Mouse (Mus musculus): ENCODE results near the gene Gm21915. TPM values are rescaled to one million over a fixed set of nuclear protein-coding genes. Genes with fewer than 3 reads are reported as not detected.
A peak's percentile ranks its signal among the peaks of the same experiment; 100 is the strongest.

The Gm21915 gene
- polyA plus RNA-seq, 1 experiment from 2014 or later, result not detected

GRCm38 (mm10) chr9:40671323-40671930 lies 1.0 kb downstream of the Gm21915 start:
- H3K4me2 ChIP-seq, result no peak overlapping the region
- H3K36me3 ChIP-seq, result no peaks in the 10 kb centered on the region
- no peak overlapping the region for H3K9ac ChIP-seq
- H3K4me1 ChIP-seq, result peaks cover 27% of the 10 kb centered on the region
- H3K27ac ChIP-seq (replicated peaks), result no peak overlapping the region
- H3K4me3 ChIP-seq, result no peak overlapping the region
- ATAC-seq (ENCODE audit: extremely low read depth, insufficient number of reproducible peaks, low FRiP score, low TSS enrichment), result no peak
- H3K9me3 ChIP-seq, result no peaks in the 10 kb centered on the region
- no peaks in the 10 kb centered on the region for H3K27me3 ChIP-seq (replicated peaks)
- WGBS, result 37% methylated on average over 4 of the region's 4 CpGs

GRCm38 (mm10) chr9:40675203-40675958 lies 5.0 kb downstream of the Gm21915 start:
- WGBS, result 49% methylated on average over 12 of the region's 12 CpGs
- H3K27ac ChIP-seq (replicated peaks), result peak overlapping the region; percentile 48
- no peaks in the 10 kb centered on the region for H3K9me3 ChIP-seq
- H3K27me3 ChIP-seq (replicated peaks), result no peaks in the 10 kb centered on the region
- peaks cover 27% of the 10 kb centered on the region for H3K4me1 ChIP-seq
- peak overlapping the region; percentile 8 for H3K4me2 ChIP-seq
- ATAC-seq (ENCODE audit: extremely low read depth, insufficient number of reproducible peaks, low FRiP score, low TSS enrichment), result 0 out of 2 replicates have a peak, but pooled peaks have one; percentile 42
- no peak overlapping the region for H3K9ac ChIP-seq
- no peaks in the 10 kb centered on the region for H3K36me3 ChIP-seq
- no peak overlapping the region for H3K4me3 ChIP-seq

GRCm38 (mm10) chr9:40678653-40679052 lies 8.2 kb downstream of the Gm21915 start:
- no peak for ATAC-seq (ENCODE audit: extremely low read depth, insufficient number of reproducible peaks, low FRiP score, low TSS enrichment)
- Histone ChIP-seq H3K36me3 (no peaks in the 10 kb centered on the region), H3K4me3 (no peak overlapping the region), H3K4me1 (peaks cover 19% of the 10 kb centered on the region), H3K27me3 (replicated peaks) (peaks cover 12% of the 10 kb centered on the region; the same call in 1 of the 2 replicates), H3K9ac (no peak overlapping the region), H3K9me3 (no peaks in the 10 kb centered on the region), H3K27ac (replicated peaks) (no peak overlapping the region), H3K4me2 (no peak overlapping the region)
- WGBS, result 73% methylated on average over 4 of the region's 4 CpGs

GRCm38 (mm10) chr9:40685801-40686420 lies 15.5 kb downstream of the Gm21915 start, which contains the start of gene Clmp:
Gene Clmp (plus strand): TSS chr9:40685962.
- peak within 1 kb of the TSS; percentile 91 for H3K27ac ChIP-seq (replicated peaks)
- WGBS, result under 1% methylated on average over 53 of the region's 53 CpGs
- peak; percentile 26; the same call in 1 of the 2 replicates for ATAC-seq (ENCODE audit: extremely low read depth, insufficient number of reproducible peaks, low FRiP score, low TSS enrichment)

GRCm38 (mm10) chr9:40686421-40686899 lies 16.0 kb downstream of the Gm21915 start:
- no peaks in the 10 kb centered on the region for H3K9me3 ChIP-seq
- H3K27ac ChIP-seq (replicated peaks), result peak overlapping the region; percentile 91
- no peaks in the 10 kb centered on the region for H3K36me3 ChIP-seq
- peaks cover 44% of the 10 kb centered on the region for H3K27me3 ChIP-seq (replicated peaks)
- WGBS, result under 1% methylated on average over 23 of the region's 23 CpGs
- peak overlapping the region; percentile 77 for H3K4me3 ChIP-seq
- H3K4me2 ChIP-seq, result peak overlapping the region; percentile 98
- H3K4me1 ChIP-seq, result peaks cover 5% of the 10 kb centered on the region; the same call in 1 of the 2 replicates
- ATAC-seq (ENCODE audit: extremely low read depth, insufficient number of reproducible peaks, low FRiP score, low TSS enrichment), result no peak
- peak overlapping the region; percentile 88 for H3K9ac ChIP-seq

More at GRCm38 (mm10) chr9:40685801-40686420, 15.5 kb downstream of the Gm21915 start, which contains the start of gene Clmp:
- H3K4me3 ChIP-seq, result peak within 1 kb of the TSS; percentile 77
- no peaks in the 10 kb centered on the region for H3K9me3 ChIP-seq
- peaks cover 5% of the 10 kb centered on the region; the same call in 1 of the 2 replicates for H3K4me1 ChIP-seq
- H3K36me3 ChIP-seq, result no peaks in the 10 kb centered on the region
- H3K27me3 ChIP-seq (replicated peaks), result peaks cover 49% of the 10 kb centered on the region
- peak within 1 kb of the TSS; percentile 98 for H3K4me2 ChIP-seq
- peak within 1 kb of the TSS; percentile 88 for H3K9ac ChIP-seq

- peaks cover 6% of the 10 kb centered on the region for H3K4me1 ChIP-seq
- ATAC-seq (ENCODE audit: extremely low read depth, insufficient number of reproducible peaks, low FRiP score, low TSS enrichment), result no peak
- H3K27me3 ChIP-seq (replicated peaks), result peaks cover 40% of the 10 kb centered on the region
- no peaks in the 10 kb centered on the region for H3K9me3 ChIP-seq
- WGBS, result 49% methylated on average over 5 of the region's 5 CpGs
- peak overlapping the region; percentile 77 for H3K4me3 ChIP-seq
- H3K9ac ChIP-seq, result peak overlapping the region; percentile 88
- peak overlapping the region; percentile 91 for H3K27ac ChIP-seq (replicated peaks)
- H3K36me3 ChIP-seq, result no peaks in the 10 kb centered on the region
- H3K4me2 ChIP-seq, result peak overlapping the region; percentile 98
These were observed 16.6 kb downstream of the Gm21915 start for GRCm38 (mm10) chr9:40687053-40687452.

GRCm38 (mm10) chr9:40687553-40687952 lies 17.1 kb downstream of the Gm21915 start:
- no peaks in the 10 kb centered on the region for H3K9me3 ChIP-seq
- H3K9ac ChIP-seq, result peak overlapping the region; percentile 88; the same call in 1 of the 2 replicates
- peak overlapping the region; percentile 98 for H3K4me2 ChIP-seq
- H3K27ac ChIP-seq (replicated peaks), result peak overlapping the region; percentile 91
- no peak for ATAC-seq (ENCODE audit: extremely low read depth, insufficient number of reproducible peaks, low FRiP score, low TSS enrichment)
- no peaks in the 10 kb centered on the region for H3K36me3 ChIP-seq
- H3K4me1 ChIP-seq, result peaks cover 11% of the 10 kb centered on the region
- peaks cover 40% of the 10 kb centered on the region for H3K27me3 ChIP-seq (replicated peaks)
- WGBS, result 36% methylated on average over 3 of the region's 3 CpGs
- peak overlapping the region; percentile 77 for H3K4me3 ChIP-seq

GRCm38 (mm10) chr9:40690511-40690910 lies 20.1 kb downstream of the Gm21915 start:
- H3K4me3 ChIP-seq, result no peak overlapping the region
- no peak overlapping the region for H3K9ac ChIP-seq
- no peak overlapping the region for H3K27ac ChIP-seq (replicated peaks)
- 77% methylated on average over 7 of the region's 7 CpGs for WGBS
- peaks cover 31% of the 10 kb centered on the region for H3K4me1 ChIP-seq
- H3K36me3 ChIP-seq, result no peaks in the 10 kb centered on the region
- H3K4me2 ChIP-seq, result no peak overlapping the region
- no peak for ATAC-seq (ENCODE audit: extremely low read depth, insufficient number of reproducible peaks, low FRiP score, low TSS enrichment)
- peaks cover 26% of the 10 kb centered on the region for H3K27me3 ChIP-seq (replicated peaks)
- H3K9me3 ChIP-seq, result no peaks in the 10 kb centered on the region

- Histone ChIP-seq H3K4me3 (no peak overlapping the region), H3K4me1 (peaks cover 26% of the 10 kb centered on the region), H3K27ac (replicated peaks) (peak overlapping the region; percentile 76), H3K9ac (no peak overlapping the region), H3K27me3 (replicated peaks) (peaks cover under 1% of the 10 kb centered on the region; the same call in 1 of the 2 replicates), H3K36me3 (no peaks in the 10 kb centered on the region), H3K9me3 (no peaks in the 10 kb centered on the region), H3K4me2 (peak overlapping the region; percentile 18)
- no peak for ATAC-seq (ENCODE audit: extremely low read depth, insufficient number of reproducible peaks, low FRiP score, low TSS enrichment)
- 26% methylated on average over 3 of the region's 3 CpGs for WGBS
These were observed 22.6 kb downstream of the Gm21915 start for GRCm38 (mm10) chr9:40693026-40693425.

GRCm38 (mm10) chr9:40693768-40694167 lies 23.4 kb downstream of the Gm21915 start:
- no peaks in the 10 kb centered on the region for H3K9me3 ChIP-seq
- no peak overlapping the region; the same call in 1 of the 2 replicates for H3K9ac ChIP-seq
- no peaks in the 10 kb centered on the region for H3K36me3 ChIP-seq
- 66% methylated on average over 5 of the region's 5 CpGs for WGBS
- no peak for ATAC-seq (ENCODE audit: extremely low read depth, insufficient number of reproducible peaks, low FRiP score, low TSS enrichment)
- peaks cover 26% of the 10 kb centered on the region for H3K4me1 ChIP-seq
- no peaks in the 10 kb centered on the region for H3K27me3 ChIP-seq (replicated peaks)
- H3K4me3 ChIP-seq, result no peak overlapping the region
- H3K4me2 ChIP-seq, result peak overlapping the region; percentile 18; the same call in 1 of the 2 replicates
- H3K27ac ChIP-seq (replicated peaks), result peak overlapping the region; percentile 76

GRCm38 (mm10) chr9:40694284-40694683 lies 23.9 kb downstream of the Gm21915 start:
- H3K27ac ChIP-seq (replicated peaks), result peak overlapping the region; percentile 76; the same call in 1 of the 2 replicates
- no peak for ATAC-seq (ENCODE audit: extremely low read depth, insufficient number of reproducible peaks, low FRiP score, low TSS enrichment)

More at GRCm38 (mm10) chr9:40694284-40694683, 23.9 kb downstream of the Gm21915 start:
- Histone ChIP-seq H3K4me2 (no peak overlapping the region), H3K4me1 (peaks cover 26% of the 10 kb centered on the region), H3K36me3 (no peaks in the 10 kb centered on the region), H3K4me3 (no peak overlapping the region), H3K9me3 (no peaks in the 10 kb centered on the region), H3K27me3 (replicated peaks) (no peaks in the 10 kb centered on the region), H3K9ac (no peak overlapping the region)
- WGBS, result 83% methylated on average over 12 of the region's 12 CpGs
